Mouse (Mus musculus) hindbrain, embryonic 16.5 days (tissue): ENCODE measurements around the gene Odf3l1. TPM values are rescaled to one million over a fixed set of nuclear protein-coding genes. Genes with fewer than 3 reads are reported as not detected.

Source experiments
- ATAC-seq: fragments of 200-750 bp; cut with Nextera tagmentation; 2 replicates; pipeline ENCODE4 v1.8.0; 2017; ENCODE audit warnings: moderate TSS enrichment, moderate library complexity
- H3K27ac ChIP-seq: fragments of 300-500 bp; sonication (generic); 2 replicates; pipeline ENCODE4 v1.5.1; 2014; ENCODE audit warnings: low read depth, mild to moderate bottlenecking, control low read depth, low read length, moderate library complexity
- H3K27me3 ChIP-seq: fragments of 300-500 bp; sonication (generic); replicated peaks from 2 replicates; pipeline ENCODE4 v1.6.1; 2014; ENCODE audit warnings: low read length; ENCODE audit not compliant: control insufficient read depth, insufficient read depth
- H3K36me3 ChIP-seq: fragments of 300-500 bp; sonication (generic); 2 replicates; pipeline ENCODE4 v1.6.1; 2014; ENCODE audit warnings: mild to moderate bottlenecking, low read length, moderate library complexity, mixed read lengths; ENCODE audit not compliant: control insufficient read depth, insufficient read depth
- H3K4me1 ChIP-seq: fragments of 300-500 bp; sonication (generic); 2 replicates; pipeline ENCODE4 v1.6.1; 2014; ENCODE audit warnings: low read depth, low read length; ENCODE audit not compliant: control insufficient read depth, insufficient read depth
- H3K4me2 ChIP-seq: fragments of 300-500 bp; sonication (generic); 2 replicates; pipeline ENCODE4 v1.6.1; 2014; ENCODE audit warnings: mild to moderate bottlenecking, low read length, control low read depth, moderate library complexity
- H3K4me3 ChIP-seq: fragments of 300-500 bp; sonication (generic); 2 replicates; pipeline ENCODE4 v1.5.1; 2014; ENCODE audit warnings: mild to moderate bottlenecking, low read length, control low read depth, moderate library complexity
- H3K9ac ChIP-seq: fragments of 300-500 bp; sonication (generic); 2 replicates; pipeline ENCODE4 v1.6.1; 2014; ENCODE audit warnings: low read depth, mild to moderate bottlenecking, control low read depth, low read length, moderate library complexity
- H3K9me3 ChIP-seq: fragments of 300-500 bp; sonication (generic); 2 replicates; pipeline ENCODE4 v1.6.1; 2014; ENCODE audit warnings: mild to moderate bottlenecking, low read length, moderate library complexity; ENCODE audit not compliant: control insufficient read depth
- WGBS: fragments of 180-500 bp; shearing (Covaris S2); extraction: QIAGEN DNeasy Blood & Tissue Kit; methylation state at CpG from one replicate; pipeline ENCODE4 v1.1.7; 2014; 5-methylcytosine and 5-hydroxymethylcytosine counted together
- polyA plus RNA-seq: library from polyadenylated mRNA; unstranded; fragments of >200 nt; fragmentation: Nextera tagmentation; extraction: Ambion mirVana; gene quantifications from 2 replicates; pipeline ENCODE4 v1.2.1, GENCODE M21; 2015

The Odf3l1 gene
- polyA plus RNA-seq, 1 experiment from 2014 or later: not detected

GRCm38 (mm10) chr9:56896779-56897178, 32.3 kb upstream of the Odf3l1 start:
- Histone ChIP-seq H3K4me3 (no peak overlapping the region), H3K27ac (no peak overlapping the region), H3K4me2 (no peak overlapping the region), H3K4me1 (peaks cover 7% of the 10 kb centered on the region; the same call in 1 of the 2 replicates), H3K27me3 (no peaks in the 10 kb centered on the region; the same call in 1 of the 2 replicates), H3K9me3 (no peaks in the 10 kb centered on the region), H3K9ac (no peak overlapping the region), H3K36me3 (no peaks in the 10 kb centered on the region)
- ATAC-seq: no peak
- 92% methylated on average over 12 of the region's 12 CpGs for WGBS

- Histone ChIP-seq H3K36me3 (no peaks in the 10 kb centered on the region), H3K4me1 (peaks cover 7% of the 10 kb centered on the region; the same call in 1 of the 2 replicates), H3K4me2 (no peak overlapping the region), H3K9ac (no peak overlapping the region), H3K4me3 (no peak overlapping the region), H3K9me3 (no peaks in the 10 kb centered on the region), H3K27ac (no peak overlapping the region), H3K27me3 (no peaks in the 10 kb centered on the region; the same call in 1 of the 2 replicates)
- 11% methylated on average over 3 of the region's 3 CpGs for WGBS
- ATAC-seq: no peak
These were observed 29.5 kb upstream of the Odf3l1 start for GRCm38 (mm10) chr9:56894006-56894405.

GRCm38 (mm10) chr9:56893313-56893712, 28.8 kb upstream of the Odf3l1 start:
- 43% methylated on average over 8 of the region's 8 CpGs for WGBS
- Histone ChIP-seq H3K4me3 (no peak overlapping the region), H3K4me1 (peaks cover 7% of the 10 kb centered on the region; the same call in 1 of the 2 replicates), H3K9ac (no peak overlapping the region), H3K36me3 (no peaks in the 10 kb centered on the region), H3K27ac (no peak overlapping the region), H3K4me2 (no peak overlapping the region), H3K27me3 (no peaks in the 10 kb centered on the region; the same call in 1 of the 2 replicates), H3K9me3 (no peaks in the 10 kb centered on the region)
- ATAC-seq: no peak

- Histone ChIP-seq H3K36me3 (no peaks in the 10 kb centered on the region), H3K27me3 (no peaks in the 10 kb centered on the region; the same call in 1 of the 2 replicates), H3K9me3 (no peaks in the 10 kb centered on the region), H3K9ac (no peak overlapping the region), H3K4me3 (no peak overlapping the region), H3K4me2 (no peak overlapping the region), H3K27ac (no peak overlapping the region), H3K4me1 (peaks cover 7% of the 10 kb centered on the region; the same call in 1 of the 2 replicates)
- ATAC-seq: no peak
- 84% methylated on average over 10 of the region's 10 CpGs for WGBS
These were observed 27.6 kb upstream of the Odf3l1 start for GRCm38 (mm10) chr9:56892111-56892510.

GRCm38 (mm10) chr9:56891517-56892011, 27.1 kb upstream of the Odf3l1 start:
- Histone ChIP-seq H3K4me1 (peaks cover 7% of the 10 kb centered on the region; the same call in 1 of the 2 replicates), H3K4me3 (0 out of 2 replicates have a peak overlapping the region, but pooled peaks have one; percentile 12), H3K36me3 (no peaks in the 10 kb centered on the region), H3K9me3 (no peaks in the 10 kb centered on the region), H3K9ac (peak overlapping the region; percentile 43; the same call in 1 of the 2 replicates), H3K27ac (no peak overlapping the region), H3K4me2 (peak overlapping the region; percentile 44), H3K27me3 (no peaks in the 10 kb centered on the region; the same call in 1 of the 2 replicates)
- 29% methylated on average over 12 of the region's 12 CpGs for WGBS
- peak; percentile 79 for ATAC-seq

- WGBS: 67% methylated on average over 11 of the region's 11 CpGs
- Histone ChIP-seq H3K9me3 (no peaks in the 10 kb centered on the region), H3K27ac (no peak overlapping the region), H3K9ac (no peak overlapping the region), H3K36me3 (no peaks in the 10 kb centered on the region), H3K27me3 (no peaks in the 10 kb centered on the region; the same call in 1 of the 2 replicates), H3K4me2 (no peak overlapping the region), H3K4me1 (peaks cover 7% of the 10 kb centered on the region; the same call in 1 of the 2 replicates), H3K4me3 (no peak overlapping the region)
- no peak for ATAC-seq
These were observed 26.2 kb upstream of the Odf3l1 start for GRCm38 (mm10) chr9:56890522-56891250.

- peak; percentile 83 for ATAC-seq
- H3K4me1 ChIP-seq: peaks cover 7% of the 10 kb centered on the region; the same call in 1 of the 2 replicates
- peak overlapping the region; percentile 57 for H3K4me2 ChIP-seq
- no peaks in the 10 kb centered on the region for H3K36me3 ChIP-seq
- no peaks in the 10 kb centered on the region; the same call in 1 of the 2 replicates for H3K27me3 ChIP-seq
- H3K4me3 ChIP-seq: peak overlapping the region; percentile 27
- H3K9me3 ChIP-seq: no peaks in the 10 kb centered on the region
- WGBS: 6% methylated on average over 14 of the region's 14 CpGs
- no peak overlapping the region for H3K27ac ChIP-seq
- peak overlapping the region; percentile 28 for H3K9ac ChIP-seq
These were observed 25.3 kb upstream of the Odf3l1 start for GRCm38 (mm10) chr9:56889817-56890216.

GRCm38 (mm10) chr9:56887581-56887980, 23.1 kb upstream of the Odf3l1 start:
- no peak overlapping the region for H3K9ac ChIP-seq
- no peaks in the 10 kb centered on the region for H3K9me3 ChIP-seq
- no peaks in the 10 kb centered on the region for H3K36me3 ChIP-seq
- no peak for ATAC-seq
- 94% methylated on average over 16 of the region's 16 CpGs for WGBS
- no peak overlapping the region for H3K4me3 ChIP-seq
- H3K27me3 ChIP-seq: no peaks in the 10 kb centered on the region; the same call in 1 of the 2 replicates
- no peak overlapping the region for H3K27ac ChIP-seq
- no peak overlapping the region for H3K4me2 ChIP-seq
- no peaks in the 10 kb centered on the region; the same call in none of the 2 replicates for H3K4me1 ChIP-seq

GRCm38 (mm10) chr9:56886601-56887000, 22.1 kb upstream of the Odf3l1 start:
- no peak overlapping the region for H3K27ac ChIP-seq
- WGBS: 91% methylated on average over 15 of the region's 15 CpGs

More at GRCm38 (mm10) chr9:56886601-56887000, 22.1 kb upstream of the Odf3l1 start:
- no peaks in the 10 kb centered on the region for H3K36me3 ChIP-seq
- H3K27me3 ChIP-seq: no peaks in the 10 kb centered on the region; the same call in 1 of the 2 replicates
- no peak overlapping the region; the same call in 1 of the 2 replicates for H3K9ac ChIP-seq
- no peak for ATAC-seq
- no peak overlapping the region for H3K4me3 ChIP-seq
- H3K9me3 ChIP-seq: no peaks in the 10 kb centered on the region
- no peaks in the 10 kb centered on the region; the same call in none of the 2 replicates for H3K4me1 ChIP-seq
- no peak overlapping the region for H3K4me2 ChIP-seq
